Mouse (Mus musculus): ENCODE measurements around the gene Syt9.

Syt9 gene

DNA sequence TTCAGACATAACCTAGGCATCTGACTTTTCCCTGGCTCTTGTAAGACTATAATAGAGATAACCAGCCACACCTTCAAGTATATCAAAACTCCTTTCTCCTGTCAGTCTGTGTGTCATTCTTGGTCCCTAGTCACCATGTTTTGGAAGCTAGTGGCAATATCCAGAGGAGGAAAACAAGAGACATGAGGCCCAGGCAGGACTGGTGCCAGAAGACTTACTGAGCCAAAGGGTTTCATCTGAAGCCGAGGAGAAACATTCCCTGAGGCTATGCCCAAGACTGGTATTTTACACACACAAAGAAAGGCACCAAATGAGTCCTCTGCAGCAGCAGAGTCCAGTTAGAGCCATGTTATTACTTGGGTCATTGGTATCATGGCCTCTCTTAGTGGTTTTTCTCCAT lies 174.5 kb downstream of the Syt9 start:
- no peak for DNase-seq (ENCODE audit: low read depth)

GRCm38 (mm10) chr7:107547872-107548271 lies 177.3 kb downstream of the Syt9 start:
- no peak for DNase-seq (ENCODE audit: low read depth)

- no peak for DNase-seq (ENCODE audit: low read depth)
Measured at GRCm38 (mm10) chr7:107553461-107553860, 182.9 kb downstream of the Syt9 start.

GRCm38 (mm10) chr7:107555906-107556305 lies 185.4 kb downstream of the Syt9 start:
- DNase-seq (ENCODE audit: low read depth) = no peak

DNA sequence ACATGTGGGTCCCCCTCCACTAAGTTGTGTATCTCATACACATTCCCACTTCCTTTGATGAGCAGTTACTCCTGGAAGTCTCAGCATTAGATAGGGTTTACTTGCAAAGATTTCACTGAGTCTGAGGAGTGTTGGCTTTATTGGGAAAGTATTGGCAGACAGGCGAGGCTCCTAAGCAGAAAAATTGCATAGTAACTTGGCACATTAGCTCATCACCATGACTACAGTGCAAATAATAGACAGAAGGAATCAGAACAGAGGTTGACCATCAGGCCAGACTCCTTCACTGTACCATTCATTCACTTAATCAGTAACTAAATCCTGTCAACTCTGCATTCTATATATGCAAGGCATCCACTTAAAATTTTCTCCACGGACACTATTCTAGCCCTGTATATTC lies 190.1 kb downstream of the Syt9 start:
- DNase-seq (ENCODE audit: low read depth) = no peak

GRCm38 (mm10) chr7:107561584-107561983 lies 191.1 kb downstream of the Syt9 start:
- DNase-seq (ENCODE audit: low read depth) = no peak

DNA sequence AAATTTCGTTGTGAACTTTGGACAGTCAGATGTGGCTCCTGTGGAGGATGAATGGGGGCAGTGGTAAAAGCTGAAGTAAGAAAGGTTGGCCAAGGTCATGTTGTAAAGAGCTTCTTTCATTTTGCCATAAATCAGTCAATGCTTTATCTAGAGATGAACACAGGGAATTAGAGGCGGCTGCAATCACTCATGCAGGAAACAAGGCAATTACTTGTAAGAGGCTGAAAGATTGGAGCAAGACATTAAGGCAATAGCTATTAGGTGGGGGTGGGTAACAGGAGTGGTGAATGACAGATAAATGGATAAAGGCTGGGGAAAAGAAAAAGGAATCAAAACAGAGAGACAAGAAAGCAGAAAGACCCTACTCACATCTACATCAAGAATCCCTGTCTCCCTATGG lies 193.2 kb downstream of the Syt9 start:
- no peak for DNase-seq (ENCODE audit: low read depth)

DNA sequence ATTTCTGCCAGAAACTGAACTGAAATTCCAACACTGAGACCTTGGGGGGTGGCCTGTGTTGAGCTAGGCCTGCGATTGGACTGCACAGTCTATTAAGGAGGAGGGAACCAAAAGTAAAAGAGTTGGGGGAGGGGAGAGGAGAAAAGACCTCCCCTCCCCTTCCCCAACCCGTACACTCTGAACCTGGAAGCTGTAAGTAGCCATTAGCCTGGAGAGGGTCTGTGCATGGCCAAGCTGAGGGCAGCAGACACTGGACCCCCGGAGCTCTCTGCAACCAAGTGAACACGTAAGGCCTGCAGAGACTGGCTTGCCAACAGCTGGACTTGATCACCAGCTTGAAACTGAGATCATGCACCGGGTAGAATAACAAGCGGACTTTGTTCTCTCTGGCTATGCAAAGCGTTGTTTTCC lies 196.7 kb downstream of the Syt9 start, which contains the start of gene Olfml1:
Gene Olfml1, plus strand, starts transcription at position 186 of the 411 bp plus-strand sequence.
- DNase-seq (ENCODE audit: low read depth) = peak; percentile 61

GRCm38 (mm10) chr7:107567674-107568073 lies 197.1 kb downstream of the Syt9 start:
- DNase-seq (ENCODE audit: low read depth) = no peak

GRCm38 (mm10) chr7:107568971-107569370 lies 198.4 kb downstream of the Syt9 start:
- no peak for DNase-seq (ENCODE audit: low read depth)

GRCm38 (mm10) chr7:107573856-107574255 lies 203.3 kb downstream of the Syt9 start:
- DNase-seq (ENCODE audit: low read depth) = no peak

DNA sequence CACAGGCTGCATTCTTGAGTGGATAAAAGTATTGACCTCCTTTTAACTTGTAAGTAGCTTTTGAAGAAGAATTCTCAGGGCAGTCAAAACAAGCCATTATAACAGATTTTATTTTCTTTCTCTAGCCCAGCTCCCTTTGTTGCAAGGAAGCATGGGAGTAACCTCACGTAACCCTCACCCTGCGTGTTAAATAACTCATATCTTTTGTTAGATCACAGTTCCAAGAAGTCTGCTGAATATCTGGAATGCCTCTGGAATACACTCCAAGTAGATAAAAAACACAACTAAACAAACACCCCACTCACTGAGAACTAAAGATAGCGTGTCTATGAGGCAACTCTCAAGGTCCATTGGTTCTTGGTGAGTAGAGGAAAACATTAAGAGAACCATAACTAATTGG lies 203.7 kb downstream of the Syt9 start:
- DNase-seq (ENCODE audit: low read depth) = no peak

GRCm38 (mm10) chr7:107592641-107593040 lies 222.1 kb downstream of the Syt9 start:
- DNase-seq (ENCODE audit: low read depth) = no peak

DNA sequence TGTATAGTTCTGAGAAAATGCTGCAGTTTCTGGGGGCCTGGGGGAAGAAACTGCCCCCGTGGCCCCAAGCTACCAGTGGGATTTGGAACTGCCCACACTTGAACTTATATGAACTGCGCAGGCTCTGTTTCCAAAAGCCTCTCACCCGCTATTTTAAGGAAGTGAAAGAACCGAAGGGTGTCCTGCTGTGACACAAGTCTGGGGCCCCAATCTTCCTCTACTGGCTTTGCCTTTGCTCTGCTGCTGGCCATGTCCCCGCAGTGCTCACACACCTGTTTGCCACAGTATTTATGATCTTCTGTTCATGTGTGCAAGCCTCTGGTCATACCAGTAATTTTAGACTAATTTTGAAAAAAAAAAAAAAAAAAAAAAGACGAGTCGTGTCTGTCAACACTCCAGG lies 223.4 kb downstream of the Syt9 start:
- no peak for DNase-seq (ENCODE audit: low read depth)

DNA sequence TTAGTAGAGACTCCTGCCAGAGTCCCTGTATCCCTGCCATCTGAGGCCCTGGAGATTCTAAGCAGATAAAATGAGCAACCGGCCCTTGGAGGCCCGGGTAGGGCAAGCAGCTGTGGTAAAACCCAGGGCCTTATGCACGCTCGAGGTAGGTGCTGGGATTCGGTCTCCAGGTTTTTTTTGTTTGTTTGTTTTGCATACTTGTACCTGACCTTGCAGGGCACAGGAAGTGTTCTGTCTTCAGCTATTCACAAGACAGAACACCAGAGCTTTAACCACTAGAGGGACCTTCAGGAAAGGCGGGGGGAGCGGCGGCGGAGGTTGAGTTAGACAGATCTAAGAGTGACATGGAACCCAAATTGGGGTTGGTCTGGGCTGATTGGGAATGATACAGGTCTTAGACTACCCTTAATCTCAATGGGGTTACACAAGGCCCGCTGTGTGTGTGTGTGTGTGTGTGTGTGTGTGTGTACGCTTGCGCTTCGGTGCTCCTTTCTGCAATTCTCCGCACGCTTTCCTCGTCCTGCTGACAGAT lies 223.9 kb downstream of the Syt9 start:
- no peak for DNase-seq (ENCODE audit: low read depth)

GRCm38 (mm10) chr7:107594857-107595402 lies 224.4 kb downstream of the Syt9 start, which contains the start of gene Ppfibp2:
Gene Ppfibp2, plus strand, starts transcription at chr7:107595207.
- DNase-seq (ENCODE audit: low read depth) = no peak

DNA sequence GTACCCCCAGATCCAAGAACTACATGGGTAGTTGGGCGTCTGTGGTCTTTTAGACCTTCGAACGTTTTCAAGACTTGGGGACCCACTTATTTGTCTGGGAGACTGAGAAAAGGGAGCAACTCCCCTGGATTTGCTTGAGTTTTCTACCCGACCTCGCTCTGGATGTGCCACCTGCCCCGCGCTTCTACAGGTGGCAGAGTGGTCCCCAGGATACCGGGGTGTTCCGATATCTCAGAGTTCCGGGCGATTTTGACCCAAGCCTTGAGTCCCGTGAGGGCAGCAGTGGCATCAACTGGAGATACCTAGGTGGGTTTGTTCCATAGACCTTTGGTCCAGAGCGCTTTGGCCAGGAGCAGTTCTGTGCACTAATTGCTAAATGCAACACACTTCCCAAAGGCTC lies 224.9 kb downstream of the Syt9 start:
- no peak for DNase-seq (ENCODE audit: low read depth)

GRCm38 (mm10) chr7:107596753-107597152 lies 226.2 kb downstream of the Syt9 start:
- no peak for DNase-seq (ENCODE audit: low read depth)

DNA sequence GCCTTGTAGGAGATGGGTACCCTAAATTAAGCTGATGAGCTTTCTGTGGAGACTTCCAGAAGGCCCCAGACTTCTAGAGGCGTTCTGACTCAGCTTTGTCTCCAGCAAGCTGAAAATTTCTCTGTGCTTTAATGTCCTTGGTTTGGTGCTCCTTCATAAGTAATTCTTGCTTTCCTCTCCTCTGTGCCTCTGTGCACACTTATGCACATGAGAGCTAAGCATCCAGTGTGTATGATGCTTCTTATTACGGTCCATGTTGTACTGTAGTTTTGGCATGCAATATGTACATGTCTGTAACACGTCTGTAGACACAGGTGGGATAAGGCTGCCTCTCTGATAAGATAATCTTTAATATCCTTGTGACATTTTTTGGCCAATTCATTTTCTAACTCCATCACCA lies 227.4 kb downstream of the Syt9 start:
- DNase-seq (ENCODE audit: low read depth) = no peak
